Mouse (Mus musculus) CD4-positive naive resting alpha-beta T cell, adult 57 days (primary cell): ENCODE data around the gene Nms. TPM values are rescaled to one million over a fixed set of nuclear protein-coding genes. Genes with fewer than 3 reads are reported as not detected.

Experiments used
- total RNA-seq: library from RNA; stranded (reverse); gene quantifications from one replicate; pipeline ENCODE4 v1.2.4, GENCODE M21; 2023

Gene Nms
- total RNA-seq = not detected

GRCm38 (mm10) chr1:38938849-38939248 lies at the start of gene Nms:
Nms (plus strand) TSS chr1:38939149.

GRCm38 (mm10) chr1:38897431-38898248 lies 41.3 kb upstream of the Nms start, which contains the start of gene Chst10:
Chst10 (minus strand) TSS chr1:38898161.

GRCm38 (mm10) chr1:38985308-38985707 lies 46.4 kb downstream of the Nms start, which contains the start of gene Pdcl3:
Pdcl3 (plus strand) TSS chr1:38985608.

Other genes with a start within 250 kb of the Nms start
- not detected for gene Lonrf2, start 102.4 kb upstream of the Nms start, total RNA-seq
- gene Chst10, start 41.0 kb upstream of the Nms start, total RNA-seq = 28.7 TPM
- 38.1 TPM for gene Pdcl3, start 46.5 kb downstream of the Nms start, total RNA-seq